Mouse (Mus musculus): ENCODE results near the gene Olfr465-ps1. TPM values are rescaled to one million over a fixed set of nuclear protein-coding genes. Genes with fewer than 3 reads are reported as not detected.
A peak's percentile ranks its signal among the peaks of the same experiment; 100 is the strongest.

The Olfr465-ps1 gene
- not detected in 2 replicates for polyA plus RNA-seq (2015; fragmentation: Nextera tagmentation; extraction: Ambion mirVana)

- no peak within 1 kb of the TSS for H3K4me3 ChIP-seq
- H3K9me3 ChIP-seq, result no peaks in the 10 kb centered on the region
- H3K27ac ChIP-seq, result no peak within 1 kb of the TSS
- no peaks in the 10 kb centered on the region for H3K4me1 ChIP-seq
- no peak for ATAC-seq (replicated peaks)
- no peaks in the 10 kb centered on the region for H3K36me3 ChIP-seq (replicated peaks)
- 89% methylated on average over 4 of the region's 4 CpGs for WGBS
- no peak within 1 kb of the TSS for H3K9ac ChIP-seq
- no peaks in the 10 kb centered on the region for H3K27me3 ChIP-seq (replicated peaks)
- no peak within 1 kb of the TSS for H3K4me2 ChIP-seq
Measured at GRCm38 (mm10) chr13:65137789-65138188, at the start of gene Olfr465-ps1. Gene Olfr465-ps1 (plus strand): TSS chr13:65138089.

GRCm38 (mm10) chr13:65095923-65096322, 42.0 kb upstream of the Olfr465-ps1 start:
- H3K27me3 ChIP-seq (replicated peaks), result no peaks in the 10 kb centered on the region
- no peak for ATAC-seq (replicated peaks)
- no peaks in the 10 kb centered on the region for H3K4me1 ChIP-seq
- 0 out of 2 replicates have a peak, but pooled peaks cover 3% of the 10 kb centered on the region for H3K9me3 ChIP-seq
- no peak overlapping the region for H3K4me3 ChIP-seq
- H3K27ac ChIP-seq, result no peak overlapping the region
- no peak overlapping the region for H3K4me2 ChIP-seq
- WGBS, result 96% methylated on average over 4 of the region's 4 CpGs
- H3K9ac ChIP-seq, result no peak overlapping the region
- peaks cover 5% of the 10 kb centered on the region; the same call in 1 of the 2 replicates for H3K36me3 ChIP-seq (replicated peaks)

- Histone ChIP-seq H3K27me3 (replicated peaks) (no peaks in the 10 kb centered on the region), H3K4me3 (no peak overlapping the region), H3K9me3 (0 out of 2 replicates have a peak, but pooled peaks cover 5% of the 10 kb centered on the region), H3K36me3 (replicated peaks) (peaks cover 5% of the 10 kb centered on the region; the same call in 1 of the 2 replicates), H3K4me1 (no peaks in the 10 kb centered on the region), H3K9ac (no peak overlapping the region), H3K27ac (no peak overlapping the region), H3K4me2 (no peak overlapping the region)
- ATAC-seq (replicated peaks), result no peak
Measured at GRCm38 (mm10) chr13:65097018-65097417, 40.9 kb upstream of the Olfr465-ps1 start.

- Histone ChIP-seq H3K27ac (no peak overlapping the region), H3K4me3 (no peak overlapping the region), H3K4me2 (no peak overlapping the region), H3K9me3 (peaks cover 16% of the 10 kb centered on the region; the same call in 1 of the 2 replicates), H3K4me1 (no peaks in the 10 kb centered on the region), H3K27me3 (replicated peaks) (no peaks in the 10 kb centered on the region), H3K36me3 (replicated peaks) (0 out of 2 replicates have a peak, but pooled peaks cover 5% of the 10 kb centered on the region), H3K9ac (no peak overlapping the region)
- WGBS, result 97% methylated on average over 9 of the region's 9 CpGs
- no peak for ATAC-seq (replicated peaks)
Measured at GRCm38 (mm10) chr13:65100678-65101077, 37.2 kb upstream of the Olfr465-ps1 start.

- no peak overlapping the region for H3K27ac ChIP-seq
- no peak for ATAC-seq (replicated peaks)
- peaks cover 16% of the 10 kb centered on the region; the same call in 1 of the 2 replicates for H3K9me3 ChIP-seq
- 0 out of 2 replicates have a peak, but pooled peaks cover 7% of the 10 kb centered on the region for H3K36me3 ChIP-seq (replicated peaks)
- no peak overlapping the region for H3K9ac ChIP-seq
- 95% methylated on average over 3 of the region's 3 CpGs for WGBS
- H3K4me1 ChIP-seq, result no peaks in the 10 kb centered on the region
- H3K4me3 ChIP-seq, result no peak overlapping the region
- no peak overlapping the region for H3K4me2 ChIP-seq
- H3K27me3 ChIP-seq (replicated peaks), result no peaks in the 10 kb centered on the region
Measured at GRCm38 (mm10) chr13:65101232-65101631, 36.7 kb upstream of the Olfr465-ps1 start.

- Histone ChIP-seq H3K4me1 (peaks cover 21% of the 10 kb centered on the region), H3K36me3 (replicated peaks) (no peaks in the 10 kb centered on the region), H3K9ac (peak overlapping the region; percentile 89), H3K4me3 (peak overlapping the region; percentile 81), H3K27ac (peak overlapping the region; percentile 80; the same call in 1 of the 2 replicates), H3K4me2 (peak overlapping the region; percentile 60), H3K9me3 (peaks cover 3% of the 10 kb centered on the region; the same call in 1 of the 2 replicates), H3K27me3 (replicated peaks) (no peaks in the 10 kb centered on the region)
- no peak for ATAC-seq (replicated peaks)
- 2% methylated on average over 5 of the region's 5 CpGs for WGBS
Measured at GRCm38 (mm10) chr13:65111961-65112360, 25.9 kb upstream of the Olfr465-ps1 start.

- ATAC-seq (replicated peaks), result peak; percentile 100
- Histone ChIP-seq H3K4me2 (peak within 1 kb of the TSS; percentile 60), H3K27ac (peak within 1 kb of the TSS; percentile 80), H3K4me3 (peak within 1 kb of the TSS; percentile 81), H3K27me3 (replicated peaks) (no peaks in the 10 kb centered on the region), H3K36me3 (replicated peaks) (no peaks in the 10 kb centered on the region), H3K9ac (peak within 1 kb of the TSS; percentile 89), H3K9me3 (peaks cover 3% of the 10 kb centered on the region; the same call in 1 of the 2 replicates), H3K4me1 (peaks cover 21% of the 10 kb centered on the region)
- 0% methylated on average over 60 of the region's 60 CpGs for whole genome bisulfite sequencing
Measured at GRCm38 (mm10) chr13:65112459-65113110, 25.3 kb upstream of the Olfr465-ps1 start, which contains the start of gene Mfsd14b. Gene Mfsd14b (minus strand): TSS chr13:65112975.

GRCm38 (mm10) chr13:65113239-65113638, 24.6 kb upstream of the Olfr465-ps1 start:
- Histone ChIP-seq H3K36me3 (replicated peaks) (no peaks in the 10 kb centered on the region), H3K9me3 (no peaks in the 10 kb centered on the region), H3K4me2 (peak overlapping the region; percentile 60), H3K9ac (peak overlapping the region; percentile 58), H3K4me3 (peak overlapping the region; percentile 81), H3K4me1 (peaks cover 21% of the 10 kb centered on the region), H3K27me3 (replicated peaks) (no peaks in the 10 kb centered on the region), H3K27ac (peak overlapping the region; percentile 80)
- WGBS, result 62% methylated on average over 3 of the region's 3 CpGs
- peak; percentile 75 for ATAC-seq (replicated peaks)

- H3K4me2 ChIP-seq, result no peak overlapping the region
- 68% methylated on average over 3 of the region's 3 CpGs for WGBS
- no peaks in the 10 kb centered on the region for H3K36me3 ChIP-seq (replicated peaks)
- no peaks in the 10 kb centered on the region for H3K9me3 ChIP-seq
- H3K4me1 ChIP-seq, result no peaks in the 10 kb centered on the region
- no peak overlapping the region for H3K4me3 ChIP-seq
- no peaks in the 10 kb centered on the region for H3K27me3 ChIP-seq (replicated peaks)
- ATAC-seq (replicated peaks), result no peak
- H3K9ac ChIP-seq, result no peak overlapping the region
- no peak overlapping the region for H3K27ac ChIP-seq
Measured at GRCm38 (mm10) chr13:65120984-65121383, 16.9 kb upstream of the Olfr465-ps1 start.

- Histone ChIP-seq H3K4me2 (no peak overlapping the region), H3K9me3 (no peaks in the 10 kb centered on the region), H3K9ac (no peak overlapping the region), H3K4me1 (no peaks in the 10 kb centered on the region), H3K27ac (no peak overlapping the region), H3K4me3 (no peak overlapping the region), H3K27me3 (replicated peaks) (no peaks in the 10 kb centered on the region), H3K36me3 (replicated peaks) (no peaks in the 10 kb centered on the region)
- WGBS, result 76% methylated on average over 1 of the region's 1 CpGs
- ATAC-seq (replicated peaks), result no peak
Measured at GRCm38 (mm10) chr13:65122111-65122510, 15.8 kb upstream of the Olfr465-ps1 start.

- Histone ChIP-seq H3K4me1 (no peaks in the 10 kb centered on the region), H3K27me3 (replicated peaks) (no peaks in the 10 kb centered on the region), H3K9ac (no peak overlapping the region), H3K36me3 (replicated peaks) (no peaks in the 10 kb centered on the region), H3K27ac (no peak overlapping the region), H3K9me3 (no peaks in the 10 kb centered on the region), H3K4me2 (no peak overlapping the region), H3K4me3 (no peak overlapping the region)
- ATAC-seq (replicated peaks), result no peak
- WGBS, result 69% methylated on average over 3 of the region's 3 CpGs
Measured at GRCm38 (mm10) chr13:65127063-65127847, 10.6 kb upstream of the Olfr465-ps1 start.

GRCm38 (mm10) chr13:65149940-65150339, 12.1 kb downstream of the Olfr465-ps1 start, which contains the start of gene Olfr466:
Gene Olfr466 (plus strand): TSS chr13:65150240.
- no peak within 1 kb of the TSS for H3K4me3 ChIP-seq
- no peak within 1 kb of the TSS for H3K4me2 ChIP-seq
- no peak within 1 kb of the TSS for H3K9ac ChIP-seq
- H3K4me1 ChIP-seq, result no peaks in the 10 kb centered on the region
- whole genome bisulfite sequencing, result 77% methylated on average over 1 of the region's 1 CpGs
- no peaks in the 10 kb centered on the region for H3K36me3 ChIP-seq (replicated peaks)
- no peak within 1 kb of the TSS for H3K27ac ChIP-seq
- ATAC-seq (replicated peaks), result no peak
- H3K27me3 ChIP-seq (replicated peaks), result no peaks in the 10 kb centered on the region
- H3K9me3 ChIP-seq, result no peaks in the 10 kb centered on the region
